Mouse (Mus musculus): Measurements from ENCODE around the gene Acsm2.

The Acsm2 gene

DNA sequence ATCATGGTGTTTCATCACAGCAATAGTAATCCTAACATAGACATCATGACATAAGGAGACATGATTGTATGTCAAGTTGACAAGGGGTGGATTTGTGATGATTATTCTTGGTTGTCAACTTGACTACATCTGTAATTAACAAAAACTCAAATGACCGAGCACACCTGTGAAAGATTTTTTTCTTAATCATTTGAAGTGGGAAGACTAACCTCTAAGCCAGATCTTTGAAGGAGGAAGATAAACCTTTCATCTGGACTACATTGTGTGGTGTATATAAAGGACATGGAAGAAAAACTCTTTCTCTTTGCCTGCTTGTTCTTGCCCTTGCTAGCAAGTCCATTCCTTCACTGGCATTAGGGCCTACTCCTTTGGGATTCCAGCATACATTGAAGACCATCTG is at the start of gene Acsm2:
Gene Acsm2 (plus strand): TSS at position 301 of the 400 bp plus-strand sequence.
- DNase-seq (ENCODE audit: low spot score in 2 of 2) = no peak

DNA sequence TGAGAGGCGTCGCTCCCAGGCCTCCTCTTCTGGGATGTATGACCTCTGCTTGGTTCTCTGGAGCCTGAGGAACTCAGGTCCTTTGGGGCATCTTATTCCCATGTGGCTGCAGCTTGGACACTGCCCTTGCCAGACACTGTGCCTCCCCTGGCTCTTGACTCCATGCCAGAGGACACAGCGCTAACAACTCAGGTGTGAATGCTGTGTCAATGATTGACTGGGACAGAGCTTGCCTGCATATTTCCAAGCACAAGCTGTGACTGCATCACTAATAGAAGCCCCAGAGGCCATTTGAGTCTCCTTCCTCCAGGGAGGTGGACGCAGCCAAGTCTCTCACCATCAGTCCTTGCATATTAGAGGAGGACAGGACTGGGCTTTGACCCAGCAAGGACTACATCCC is 43.0 kb upstream of the Acsm2 start:
- no peak for DNase-seq (ENCODE audit: low spot score in 2 of 2)

GRCm38 (mm10) chr7:119513056-119513455 is 41.1 kb upstream of the Acsm2 start:
- no peak for DNase-seq (ENCODE audit: low spot score in 2 of 2)

GRCm38 (mm10) chr7:119515492-119516271 is 38.5 kb upstream of the Acsm2 start:
- peak in 1 of 2 experiments; percentile 2 for DNase-seq (ENCODE audit: low spot score in 2 of 2)

DNA sequence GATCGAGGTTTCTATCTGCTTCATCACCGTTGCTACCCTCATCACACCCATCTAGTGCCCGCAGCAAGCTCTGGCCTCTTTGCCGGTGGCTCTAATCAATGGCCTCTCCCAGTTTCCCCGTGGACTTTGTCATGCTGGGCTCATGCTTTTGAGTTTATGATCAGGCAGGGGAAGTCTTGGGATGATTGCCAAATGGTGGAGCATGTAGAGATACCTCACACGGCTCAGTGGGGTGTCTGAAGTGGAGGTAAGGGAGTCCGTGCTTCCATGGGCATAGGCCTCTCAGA is 37.9 kb upstream of the Acsm2 start:
- no peak for DNase-seq (ENCODE audit: low spot score in 2 of 2)

DNA sequence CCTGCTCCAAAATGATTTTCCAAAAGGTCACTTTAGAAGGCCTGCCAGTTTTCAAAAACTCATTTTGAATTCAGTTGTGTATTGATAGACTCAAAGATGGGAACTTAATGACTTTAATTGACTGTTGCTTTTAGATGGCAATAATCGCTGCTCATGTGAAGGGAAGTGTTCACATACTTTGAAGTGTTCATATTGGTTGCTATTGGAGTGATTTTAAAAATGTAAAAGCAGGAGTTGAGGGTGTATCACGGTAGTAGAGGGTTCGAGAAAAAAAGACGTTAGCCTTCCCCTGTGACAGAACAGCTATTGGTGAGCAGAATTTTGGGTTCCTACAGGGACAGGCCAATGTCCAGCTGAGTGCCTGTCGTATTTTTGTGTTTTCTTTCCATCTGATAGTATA is 35.0 kb upstream of the Acsm2 start, which contains the start of gene Acsm5:
Gene Acsm5 (plus strand): TSS at position 301 of the 400 bp plus-strand sequence.
- no peak for DNase-seq (ENCODE audit: low spot score in 2 of 2)

GRCm38 (mm10) chr7:119519654-119520053 is 34.5 kb upstream of the Acsm2 start:
- peak in 1 of 2 experiments; percentile 10 for DNase-seq (ENCODE audit: low spot score in 2 of 2)

DNA sequence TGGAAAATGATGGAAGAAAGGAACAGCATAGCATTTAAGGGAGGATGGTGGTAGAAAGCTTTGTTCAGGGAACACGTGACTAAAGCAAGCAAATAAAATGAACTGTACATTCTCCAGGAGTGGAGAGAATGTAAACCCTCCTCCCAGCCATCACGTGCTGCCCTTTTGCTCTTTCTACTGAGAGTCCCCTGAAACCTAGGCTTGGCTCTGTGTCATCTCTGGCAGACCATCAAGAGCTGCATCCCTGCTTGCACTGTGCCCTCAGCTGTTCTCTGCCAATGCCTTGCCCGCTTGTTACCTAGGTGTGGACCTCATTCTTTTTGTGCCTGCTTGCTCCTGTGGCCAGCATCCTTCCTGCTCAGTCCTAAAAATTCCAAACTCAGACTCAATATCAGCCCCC is 32.3 kb upstream of the Acsm2 start:
- no peak for DNase-seq (ENCODE audit: low spot score in 2 of 2)

DNA sequence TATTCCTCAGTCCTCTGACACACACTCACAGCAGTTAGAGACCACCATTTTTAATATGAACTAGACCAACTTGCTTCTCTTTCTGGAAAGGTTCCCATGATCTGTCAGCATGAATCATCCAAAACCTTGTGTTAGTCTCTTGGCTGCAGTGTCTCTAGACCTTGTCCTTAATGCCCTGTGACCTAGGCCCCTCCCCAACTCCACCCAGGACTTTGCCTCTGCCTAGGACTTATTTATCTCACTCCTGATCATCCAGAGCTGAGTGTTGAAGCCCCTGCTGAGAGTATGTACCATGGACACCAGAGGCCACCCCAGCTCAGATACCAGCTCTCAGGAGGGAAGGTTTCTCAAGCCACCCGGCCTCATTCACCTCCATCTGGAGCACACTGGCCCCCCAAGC is 31.8 kb upstream of the Acsm2 start:
- DNase-seq (ENCODE audit: low spot score in 2 of 2) = no peak

DNA sequence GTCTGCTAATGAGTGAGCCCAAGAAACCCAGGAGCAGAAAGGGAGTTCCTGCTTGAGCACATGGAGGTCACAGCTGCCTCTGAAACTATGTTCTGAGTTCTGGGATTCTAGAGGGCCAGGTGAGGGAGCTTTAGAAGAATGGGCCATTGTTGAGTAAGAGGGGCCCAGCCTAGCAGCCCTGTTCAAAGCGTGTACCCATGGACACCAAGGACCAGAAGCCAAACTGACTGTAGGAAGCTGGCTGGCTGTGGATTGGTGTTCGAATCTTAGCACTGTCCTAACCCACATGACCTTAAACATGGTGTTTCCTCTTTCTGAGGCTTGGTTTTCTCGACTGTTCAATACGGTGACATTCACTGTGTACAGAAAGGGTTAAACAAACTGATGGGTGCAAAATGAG is 30.8 kb upstream of the Acsm2 start, which contains the start of gene Pdilt:
Gene Pdilt (minus strand): TSS at position 101 of the 400 bp plus-strand sequence.
- DNase-seq (ENCODE audit: low spot score in 2 of 2) = no peak

- DNase-seq (ENCODE audit: low spot score in 2 of 2) = no peak
Measured at GRCm38 (mm10) chr7:119525881-119526281, 28.3 kb upstream of the Acsm2 start.

- DNase-seq (ENCODE audit: low spot score in 2 of 2) = no peak
Measured at GRCm38 (mm10) chr7:119526486-119526885, 27.7 kb upstream of the Acsm2 start.

- no peak for DNase-seq (ENCODE audit: low spot score in 2 of 2)
Measured at GRCm38 (mm10) chr7:119527135-119527534, 27.0 kb upstream of the Acsm2 start.

GRCm38 (mm10) chr7:119527548-119527947 is 26.6 kb upstream of the Acsm2 start:
- no peak for DNase-seq (ENCODE audit: low spot score in 2 of 2)

DNA sequence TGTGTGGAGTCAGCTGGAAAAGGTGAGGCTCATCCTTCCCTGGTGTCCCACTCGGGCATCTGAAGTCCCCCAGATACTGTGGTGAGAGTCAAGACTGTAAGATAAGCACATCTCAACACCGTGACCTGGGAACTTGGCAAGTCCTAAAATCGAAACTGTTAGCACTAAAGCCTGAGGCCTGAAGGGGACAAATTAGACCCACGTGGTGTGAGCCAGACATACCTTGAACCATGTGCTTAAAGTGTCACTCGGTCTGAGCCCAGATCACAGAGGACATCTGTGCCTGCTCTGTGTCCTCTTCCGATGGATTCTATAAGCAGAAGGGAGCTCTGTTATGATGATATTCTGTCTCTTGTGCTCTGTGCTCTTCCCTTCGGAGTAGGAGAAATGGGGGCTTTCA is 25.5 kb upstream of the Acsm2 start:
- DNase-seq (ENCODE audit: low spot score in 2 of 2) = no peak

DNA sequence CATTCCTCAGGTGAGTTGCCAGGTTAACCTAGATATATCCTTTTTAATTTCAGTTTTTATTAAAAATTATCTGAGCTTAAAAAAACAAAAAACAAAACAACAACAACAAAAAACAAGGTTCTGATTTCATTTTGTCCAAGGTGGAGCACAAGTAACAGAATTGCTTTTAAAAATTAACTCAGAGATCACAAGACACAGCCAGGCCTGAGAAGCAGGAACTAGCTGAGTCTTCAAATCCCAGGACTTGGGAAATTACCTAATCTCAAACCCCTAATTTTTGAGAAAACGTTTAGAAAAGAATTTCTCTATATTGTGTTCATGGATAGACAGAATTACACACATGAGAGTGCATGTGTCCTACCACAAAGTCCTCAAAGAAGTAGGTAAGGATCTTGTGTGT is 21.2 kb upstream of the Acsm2 start:
- no peak for DNase-seq (ENCODE audit: low spot score in 2 of 2)

GRCm38 (mm10) chr7:119534389-119534788 is 19.8 kb upstream of the Acsm2 start:
- DNase-seq (ENCODE audit: low spot score in 2 of 2) = no peak

DNA sequence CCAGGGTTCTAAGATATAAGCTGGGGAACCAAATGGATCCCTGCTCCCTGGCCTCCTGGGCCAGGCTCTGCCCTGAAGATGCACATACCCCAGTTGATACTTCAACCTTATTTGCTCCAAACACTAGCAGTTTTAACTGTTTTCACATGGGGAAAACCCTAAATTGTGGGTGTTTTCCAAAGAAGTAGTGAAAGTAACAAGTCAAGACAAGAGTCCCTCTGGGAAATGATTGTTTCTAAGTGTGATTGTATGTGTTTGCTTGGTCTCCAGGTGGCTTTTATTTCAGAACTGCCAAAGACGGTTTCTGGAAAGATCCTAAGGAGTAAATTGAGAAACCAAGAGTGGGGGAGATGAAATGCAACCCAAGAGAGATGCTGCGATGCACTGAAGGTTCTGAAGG is 11.7 kb upstream of the Acsm2 start:
- DNase-seq (ENCODE audit: low spot score in 2 of 2) = no peak

DNA sequence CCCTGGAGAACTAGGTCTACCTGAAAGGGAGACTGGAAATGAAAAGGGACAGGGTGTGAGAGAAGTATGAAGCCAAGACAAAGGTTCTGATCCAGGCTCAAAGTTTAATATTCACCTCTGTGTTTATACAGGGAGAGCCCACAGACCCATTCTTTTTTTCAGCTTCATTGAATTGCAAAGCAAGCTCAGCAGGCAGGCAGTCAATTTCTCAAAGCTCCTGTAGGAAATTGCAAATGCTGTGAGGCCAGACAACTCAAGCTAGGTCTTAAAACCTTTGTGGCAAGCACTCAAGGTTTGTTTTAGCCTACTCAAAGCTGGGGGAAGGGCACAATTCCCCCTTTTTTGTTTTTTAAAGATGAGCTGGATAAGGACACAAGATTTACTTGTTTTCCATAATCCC is 8.6 kb upstream of the Acsm2 start:
- no peak for DNase-seq (ENCODE audit: low spot score in 2 of 2)

DNA sequence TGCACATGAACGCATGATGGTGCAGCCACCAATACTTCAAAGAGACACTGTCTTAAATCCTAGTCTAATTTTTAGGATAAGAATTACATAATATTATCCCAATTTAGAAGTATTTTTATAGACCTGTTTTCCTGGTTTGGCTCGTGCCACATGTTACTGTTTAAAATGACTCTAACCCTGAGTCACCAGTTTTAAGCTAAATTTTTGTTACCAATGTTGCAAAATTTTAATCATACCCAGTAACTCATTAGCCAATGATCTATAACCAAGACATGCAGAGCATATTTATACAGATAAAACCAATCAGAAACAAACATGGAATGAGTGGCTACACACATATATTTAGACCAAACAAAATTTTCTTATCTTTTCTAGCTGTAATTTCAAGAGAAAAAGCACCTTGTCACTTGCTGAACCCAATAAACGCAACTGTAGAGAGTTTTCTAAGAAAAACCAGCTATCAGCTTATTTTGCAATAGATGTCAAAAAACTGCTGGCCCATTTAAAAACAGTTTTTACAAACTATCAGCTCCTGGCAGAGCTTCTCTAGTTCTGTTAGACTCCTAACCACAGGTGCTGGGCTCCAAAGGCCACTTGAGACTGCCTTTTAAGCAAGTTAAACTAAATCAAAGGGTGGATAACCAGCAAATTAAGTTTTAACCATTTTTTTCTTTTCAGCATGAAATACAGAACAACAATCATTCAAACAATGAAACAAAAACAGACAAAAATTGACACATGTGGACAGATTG is 3.5 kb upstream of the Acsm2 start:
- DNase-seq (ENCODE audit: low spot score in 2 of 2) = no peak

- DNase-seq (ENCODE audit: low spot score in 2 of 2) = no peak
Measured at GRCm38 (mm10) chr7:119559789-119560451, 5.8 kb downstream of the Acsm2 start.

GRCm38 (mm10) chr7:119560452-119560835 is 6.3 kb downstream of the Acsm2 start:
- no peak for DNase-seq (ENCODE audit: low spot score in 2 of 2)

GRCm38 (mm10) chr7:119561441-119561840 is 7.3 kb downstream of the Acsm2 start:
- DNase-seq (ENCODE audit: low spot score in 2 of 2) = no peak
